Mouse (Mus musculus) liver, adult 2 months (tissue): ENCODE data around the gene Cfap77. TPM values are rescaled to one million over a fixed set of nuclear protein-coding genes. Genes with fewer than 3 reads are reported as not detected.
A peak's percentile ranks its signal among the peaks of the same experiment; 100 is the strongest.

Experiments used
- DNase-seq: peaks from one replicate; pipeline ENCODE4 v3.0.0-alpha.2; 2011; ENCODE audit warnings: low read depth, low spot score; ENCODE audit errors: extremely low read depth
- H3K27ac ChIP-seq: fragments of 200-500 bp; replicated peaks from 2 replicates; pipeline ENCODE4 v1.5.1; 2012; ENCODE audit warnings: low read depth, mild to moderate bottlenecking, control low read depth, inconsistent platforms, low read length; ENCODE audit not compliant: insufficient read depth
- H3K27me3 ChIP-seq: fragments of 200-500 bp; 2 replicates; pipeline ENCODE4 v1.6.1; 2012; ENCODE audit warnings: mild to moderate bottlenecking, moderate library complexity, low read length, inconsistent platforms; ENCODE audit not compliant: control insufficient read depth, insufficient read depth
- H3K36me3 ChIP-seq: fragments of 200-500 bp; 2 replicates; pipeline ENCODE4 v1.6.1; 2012; ENCODE audit warnings: low read length, inconsistent platforms; ENCODE audit not compliant: control insufficient read depth, insufficient read depth
- H3K4me1 ChIP-seq: fragments of 200-500 bp; 2 replicates; pipeline ENCODE4 v1.6.1; 2011; ENCODE audit warnings: low read length; ENCODE audit not compliant: control insufficient read depth, insufficient read depth
- H3K4me3 ChIP-seq: fragments of 200-500 bp; 2 replicates; pipeline ENCODE4 v1.5.1; 2011; ENCODE audit warnings: low read depth, mild to moderate bottlenecking, control low read depth, low read length, moderate library complexity; ENCODE audit not compliant: insufficient read depth
- H3K79me2 ChIP-seq: fragments of 200-500 bp; 2 replicates; pipeline ENCODE4 v1.6.1; 2012; ENCODE audit warnings: inconsistent platforms, mild to moderate bottlenecking, low read length, moderate library complexity; ENCODE audit not compliant: control insufficient read depth, insufficient read depth
- H3K9ac ChIP-seq: fragments of 200-500 bp; 2 replicates; pipeline ENCODE4 v1.6.1; 2012; ENCODE audit warnings: low read depth, mild to moderate bottlenecking, control low read depth, inconsistent platforms, low read length
- CTCF ChIP-seq: fragments of 200-500 bp; IDR thresholded peaks from 2 replicates; pipeline ENCODE4 v1.5.1; 2011; ENCODE audit warnings: low read depth, low read length, control low read depth
- POLR2A ChIP-seq: fragments of 200-500 bp; IDR thresholded peaks from 2 replicates; pipeline ENCODE4 v1.6.1; 2011; ENCODE audit warnings: low read length, control low read depth; ENCODE audit not compliant: insufficient read depth; ENCODE audit errors: extremely low read depth
- WGBS: fragments of 180-500 bp; shearing (Covaris S2); methylation state at CpG from one replicate; pipeline ENCODE4 v1.1.7; 2018; 5-methylcytosine and 5-hydroxymethylcytosine counted together
- polyA plus RNA-seq: library from polyadenylated mRNA; depleted of rRNA; stranded (reverse); fragments of >200 nt; gene quantifications from 2 replicates; pipeline ENCODE4 v1.2.3, GENCODE M21; 2012
- total RNA-seq: library from RNA; depleted of rRNA; stranded (reverse); fragments of >200 nt; gene quantifications from 2 replicates; pipeline ENCODE4 v1.2.3, GENCODE M21; 2014

Gene Cfap77
- total and polyA plus RNA-seq, 2 experiments = 0.06 TPM; not detected in 1

DNA sequence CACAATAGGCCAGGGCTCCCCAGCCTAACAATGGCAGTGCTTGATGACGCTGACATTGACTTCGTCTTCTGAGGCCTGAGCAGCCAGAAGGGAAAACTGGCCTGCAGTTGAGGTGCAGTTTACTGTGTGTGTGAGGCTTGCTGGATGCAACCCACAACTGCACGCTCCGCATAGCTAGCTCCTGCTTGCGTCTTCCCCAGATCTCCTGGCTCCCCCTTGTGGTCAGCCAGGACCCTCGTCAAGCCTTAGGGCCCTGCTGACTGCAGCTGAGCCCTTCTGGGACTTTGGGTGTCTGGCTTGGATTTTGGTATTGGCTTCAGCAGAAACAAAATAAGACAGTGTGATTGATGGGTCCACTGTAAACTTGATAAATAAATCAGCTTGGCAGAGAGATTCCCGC lies 78.2 kb downstream of the Cfap77 start:
- 22% methylated on average over 7 of the region's 7 CpGs for WGBS
- no peaks in the 10 kb centered on the region for H3K79me2 ChIP-seq

DNA sequence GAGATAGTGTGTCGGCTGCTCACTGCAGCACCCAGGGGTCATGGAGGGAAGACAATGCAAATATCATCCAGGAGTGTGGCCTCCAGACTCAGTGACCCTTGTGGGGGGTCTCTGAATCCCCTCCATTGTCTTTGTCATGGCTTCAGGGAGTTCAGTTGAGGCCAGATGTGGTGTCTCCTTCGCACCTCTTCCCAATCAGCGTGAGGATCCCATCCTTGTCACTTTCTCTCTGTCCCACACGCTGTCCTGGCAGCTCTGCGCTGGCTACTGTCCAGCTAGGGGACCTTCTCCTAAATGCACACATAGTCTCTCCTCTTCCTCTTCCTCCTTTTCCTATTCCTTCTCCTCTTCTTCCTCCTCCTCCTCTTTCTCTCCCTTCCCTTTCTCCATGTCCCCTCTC lies 79.3 kb downstream of the Cfap77 start:
- H3K79me2 ChIP-seq = no peaks in the 10 kb centered on the region
- no peaks in the 10 kb centered on the region for H3K36me3 ChIP-seq
- H3K9ac ChIP-seq = no peak overlapping the region
- H3K4me1 ChIP-seq = no peaks in the 10 kb centered on the region
- no peak overlapping the region for H3K27ac ChIP-seq
- no peak for DNase-seq
- 86% methylated on average over 5 of the region's 5 CpGs for WGBS
- TF ChIP-seq CTCF = no peak
- 0 out of 2 replicates have a peak, but pooled peaks cover 2% of the 10 kb centered on the region for H3K27me3 ChIP-seq
- H3K4me3 ChIP-seq = no peak overlapping the region

More for the DNA sequence above, 78.2 kb downstream of the Cfap77 start:
- peak; percentile 41 for DNase-seq
- peak; percentile 96 for TF ChIP-seq CTCF
- no peak for TF ChIP-seq POLR2A
- H3K4me1 ChIP-seq = no peaks in the 10 kb centered on the region
- H3K27me3 ChIP-seq = 0 out of 2 replicates have a peak, but pooled peaks cover 2% of the 10 kb centered on the region
- H3K9ac ChIP-seq = no peak overlapping the region
- no peaks in the 10 kb centered on the region for H3K36me3 ChIP-seq
- H3K27ac ChIP-seq = no peak overlapping the region
- no peak overlapping the region for H3K4me3 ChIP-seq

DNA sequence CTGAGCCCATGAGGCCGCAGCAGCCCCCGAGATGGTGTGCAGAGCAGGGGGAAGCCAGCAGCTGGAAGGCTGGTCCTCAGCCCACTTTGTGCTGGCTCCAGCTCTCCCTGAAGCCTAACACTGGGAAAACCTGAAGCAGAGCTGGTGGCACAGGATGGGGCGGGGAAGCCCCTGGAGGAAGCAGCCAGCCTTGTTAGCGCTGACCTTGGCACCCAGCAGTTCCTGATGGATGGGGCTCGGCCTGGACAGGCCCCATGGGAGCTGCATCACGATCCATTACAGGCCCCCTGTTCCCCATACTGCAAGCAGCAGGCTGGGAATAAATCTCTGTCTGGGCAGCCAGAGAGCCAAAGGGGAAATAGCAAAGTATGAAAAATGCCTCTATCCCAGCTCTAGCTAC lies 80.3 kb downstream of the Cfap77 start:
- H3K27ac ChIP-seq = no peak overlapping the region
- WGBS = 60% methylated on average over 6 of the region's 6 CpGs

DNA sequence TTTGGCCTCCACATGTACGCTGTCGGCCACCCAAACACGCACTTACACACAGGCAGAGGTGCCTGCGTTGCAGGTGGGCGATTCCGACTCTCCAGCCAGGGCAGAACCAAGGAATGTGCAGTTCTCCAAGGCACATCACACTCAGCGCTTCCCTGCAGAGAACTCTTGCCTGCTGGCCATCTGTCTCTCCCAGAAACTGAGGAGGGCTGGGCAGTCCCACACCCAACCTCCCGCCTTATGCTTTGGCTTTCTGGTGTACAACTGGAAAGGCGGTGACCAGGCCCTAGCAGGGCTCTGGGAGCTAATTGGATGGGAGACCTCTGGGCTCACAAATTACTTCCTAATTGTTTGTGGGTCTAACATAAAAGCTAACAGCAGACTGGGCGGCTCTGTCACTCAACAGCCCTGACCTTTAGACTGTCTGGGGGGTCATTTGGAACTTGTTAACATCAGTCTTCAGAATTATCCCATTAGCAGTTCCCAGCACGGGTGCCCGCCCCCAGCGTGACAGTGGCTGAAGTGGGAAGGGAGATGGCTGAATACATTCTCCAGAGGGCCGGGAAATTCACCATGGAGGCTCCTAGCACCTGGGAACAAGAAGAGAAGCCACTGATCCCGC lies 80.9 kb downstream of the Cfap77 start:
- Histone ChIP-seq H3K79me2 (no peaks in the 10 kb centered on the region), H3K4me1 (no peaks in the 10 kb centered on the region), H3K4me3 (no peak overlapping the region), H3K9ac (no peak overlapping the region), H3K27me3 (0 out of 2 replicates have a peak, but pooled peaks cover 2% of the 10 kb centered on the region), H3K27ac (no peak overlapping the region), H3K36me3 (no peaks in the 10 kb centered on the region)
- 65% methylated on average over 15 of the region's 15 CpGs for WGBS
- no peak for DNase-seq
- TF ChIP-seq CTCF = no peak
- TF ChIP-seq POLR2A = no peak

More for the DNA sequence above, 80.3 kb downstream of the Cfap77 start:
- H3K79me2 ChIP-seq = no peaks in the 10 kb centered on the region
- no peaks in the 10 kb centered on the region for H3K4me1 ChIP-seq
- no peaks in the 10 kb centered on the region for H3K36me3 ChIP-seq
- H3K4me3 ChIP-seq = no peak overlapping the region
- H3K9ac ChIP-seq = no peak overlapping the region
- DNase-seq = no peak
- 0 out of 2 replicates have a peak, but pooled peaks cover 2% of the 10 kb centered on the region for H3K27me3 ChIP-seq
- TF ChIP-seq POLR2A = no peak
- no peak for TF ChIP-seq CTCF

DNA sequence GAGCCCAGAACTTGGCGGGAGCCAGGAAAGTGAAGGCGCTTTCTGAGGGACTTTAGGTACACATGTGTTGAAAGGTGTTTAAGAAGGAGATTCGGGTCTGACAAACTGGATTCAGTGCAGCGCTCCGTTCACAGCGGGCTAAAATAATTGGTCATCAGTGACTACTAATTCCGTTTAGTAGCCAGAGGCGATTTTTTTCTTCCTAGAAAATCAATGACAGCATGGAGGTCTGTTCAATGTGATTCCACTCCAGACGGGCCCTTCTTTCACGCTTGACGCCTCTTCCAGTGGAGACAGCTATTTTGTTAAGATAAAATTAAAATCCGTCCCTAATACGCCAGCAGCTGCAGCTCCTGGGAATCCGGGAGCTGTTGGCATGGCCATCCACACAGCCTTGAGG lies 84.4 kb downstream of the Cfap77 start:
- WGBS = 91% methylated on average over 14 of the region's 14 CpGs
- TF ChIP-seq POLR2A (no peak), CTCF (no peak)
- H3K36me3 ChIP-seq = no peaks in the 10 kb centered on the region
- H3K4me1 ChIP-seq = no peaks in the 10 kb centered on the region
- no peak overlapping the region for H3K9ac ChIP-seq
- H3K79me2 ChIP-seq = no peaks in the 10 kb centered on the region
- DNase-seq = no peak
- H3K27ac ChIP-seq = no peak overlapping the region
- H3K4me3 ChIP-seq = no peak overlapping the region
- 0 out of 2 replicates have a peak, but pooled peaks cover 2% of the 10 kb centered on the region for H3K27me3 ChIP-seq

DNA sequence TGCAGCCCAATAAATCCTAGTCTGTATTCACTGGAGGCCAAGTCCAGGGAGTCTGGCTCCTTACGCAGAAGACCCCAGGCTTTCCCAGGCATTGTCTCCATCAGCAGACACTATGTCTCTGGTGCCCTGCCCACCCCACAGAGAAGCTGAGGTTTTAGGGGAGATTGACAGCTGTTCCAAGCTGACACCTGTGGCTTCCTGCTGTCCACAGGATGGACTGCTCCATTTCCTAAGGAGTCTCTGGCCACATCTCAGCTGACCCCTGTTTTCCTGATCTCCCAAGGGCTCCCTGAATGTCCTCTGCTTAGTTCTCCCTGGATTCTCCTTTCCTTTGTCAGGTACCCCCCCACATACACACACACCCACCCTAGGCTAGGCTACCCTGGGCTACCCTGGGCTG lies 86.6 kb downstream of the Cfap77 start:
- 100% methylated on average over 1 of the region's 1 CpGs for WGBS
- Histone ChIP-seq H3K4me3 (no peak overlapping the region), H3K4me1 (no peaks in the 10 kb centered on the region), H3K9ac (no peak overlapping the region), H3K27ac (no peak overlapping the region), H3K27me3 (no peaks in the 10 kb centered on the region), H3K36me3 (no peaks in the 10 kb centered on the region), H3K79me2 (no peaks in the 10 kb centered on the region)
- no peak for DNase-seq
- no peak for TF ChIP-seq CTCF
- no peak for TF ChIP-seq POLR2A
